Mouse (Mus musculus): ENCODE results near the gene Arf6. TPM values are rescaled to one million over a fixed set of nuclear protein-coding genes. Genes with fewer than 3 reads are reported as not detected.
"Not testable (repeated sequence)": the region's sequence is repeated elsewhere in the genome, so short reads cannot be mapped to it uniquely, and the experiment has no call there.

Arf6 gene
- polyA plus RNA-seq, 1 experiment from 2014 or later = 21.8 TPM

GRCm38 (mm10) chr12:69382880-69383279, 10.9 kb downstream of the Arf6 start:
- no peak overlapping the region for H3K4me3 ChIP-seq (ENCODE audit: low read depth, low read length)
- H3K27ac ChIP-seq (ENCODE audit: low read length) = no peak overlapping the region
- H3K27me3 ChIP-seq (ENCODE audit: control insufficient read depth, insufficient read depth, low read depth, low read length) = no peaks in the 10 kb centered on the region
- 52% methylated on average over 1 of the region's 1 CpGs for WGBS (ENCODE audit: insufficient replicate concordance)
- no peak for ATAC-seq (ENCODE audit: low read depth)
- no peak overlapping the region for H3K9ac ChIP-seq (ENCODE audit: low read depth, low read length)
- H3K4me2 ChIP-seq (ENCODE audit: low read depth, low read length) = no peak overlapping the region
- H3K9me3 ChIP-seq (replicated peaks; ENCODE audit: control insufficient read depth, low read length) = no peaks in the 10 kb centered on the region
- H3K36me3 ChIP-seq (ENCODE audit: control insufficient read depth, insufficient read depth) = peaks cover 6% of the 10 kb centered on the region
- peaks cover 7% of the 10 kb centered on the region for H3K4me1 ChIP-seq (ENCODE audit: control insufficient read depth, low read depth, low read length)

DNA sequence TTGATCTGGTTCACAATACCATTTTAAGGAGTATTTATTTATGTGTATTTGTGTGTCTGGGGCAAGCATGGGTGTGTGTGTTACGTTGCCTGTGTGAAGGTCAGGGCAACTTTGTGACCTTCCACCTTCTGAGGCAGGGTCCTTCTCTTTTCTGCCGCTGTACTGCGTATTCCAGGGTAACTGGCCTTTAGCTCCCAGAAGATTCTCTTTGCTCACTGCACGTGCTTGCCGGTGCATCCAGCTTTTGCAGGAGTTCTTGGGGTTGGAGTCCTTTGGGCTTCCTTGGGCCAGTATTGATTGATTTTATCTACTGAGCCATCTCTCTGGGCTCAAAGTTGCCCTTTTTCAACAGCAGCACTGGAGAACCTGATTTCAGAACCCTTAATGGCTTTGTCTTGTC, 12.7 kb downstream of the Arf6 start:
- peaks cover 7% of the 10 kb centered on the region for H3K4me1 ChIP-seq (ENCODE audit: control insufficient read depth, low read depth, low read length)
- H3K9ac ChIP-seq (ENCODE audit: low read depth, low read length) = no peak overlapping the region
- no peak overlapping the region for H3K4me2 ChIP-seq (ENCODE audit: low read depth, low read length)
- no peak for ATAC-seq (ENCODE audit: low read depth)
- WGBS (ENCODE audit: insufficient replicate concordance) = 84% methylated on average over 5 of the region's 5 CpGs
- no peaks in the 10 kb centered on the region for H3K27me3 ChIP-seq (ENCODE audit: control insufficient read depth, insufficient read depth, low read depth, low read length)
- no peak overlapping the region for H3K4me3 ChIP-seq (ENCODE audit: low read depth, low read length)
- H3K36me3 ChIP-seq (ENCODE audit: control insufficient read depth, insufficient read depth) = no peaks in the 10 kb centered on the region
- H3K9me3 ChIP-seq (replicated peaks; ENCODE audit: control insufficient read depth, low read length) = no peaks in the 10 kb centered on the region
- H3K27ac ChIP-seq (ENCODE audit: low read length) = no peak overlapping the region

- no peak for ATAC-seq (ENCODE audit: low read depth)
- WGBS (ENCODE audit: insufficient replicate concordance) = 53% methylated on average over 6 of the region's 6 CpGs
- H3K27ac ChIP-seq (ENCODE audit: low read length) = no peak overlapping the region
Measured at GRCm38 (mm10) chr12:69385542-69386280, 13.8 kb downstream of the Arf6 start.

DNA sequence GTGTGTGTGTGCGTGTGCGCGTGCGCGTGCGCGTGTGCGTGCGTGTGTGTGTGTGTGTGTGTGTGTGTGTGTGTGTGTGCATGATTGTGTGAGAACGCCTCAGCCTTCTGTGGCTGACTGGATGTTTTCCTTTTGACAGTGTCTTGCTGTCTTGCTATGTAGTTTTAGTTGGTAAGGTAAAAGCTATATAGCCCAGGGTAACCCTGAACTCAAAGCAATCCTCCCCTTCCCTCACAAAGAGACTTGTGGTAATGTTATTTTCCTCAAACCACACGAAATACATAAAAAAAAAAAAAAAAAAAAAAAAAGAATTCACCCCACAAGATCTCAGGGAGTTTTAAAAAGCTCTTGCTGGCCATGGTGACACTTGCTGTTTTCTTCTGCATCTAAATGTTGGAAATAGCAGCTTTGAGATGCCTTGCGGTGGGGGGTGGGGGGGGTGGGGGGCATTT, 14.4 kb downstream of the Arf6 start:
- H3K4me3 ChIP-seq (ENCODE audit: low read depth, low read length); H3K9me3 ChIP-seq (replicated peaks; ENCODE audit: control insufficient read depth, low read length); H3K9ac ChIP-seq (ENCODE audit: low read depth, low read length); H3K27me3 ChIP-seq (ENCODE audit: control insufficient read depth, insufficient read depth, low read depth, low read length); H3K27ac ChIP-seq (ENCODE audit: low read length); H3K4me1 ChIP-seq (ENCODE audit: control insufficient read depth, low read depth, low read length); ATAC-seq (ENCODE audit: low read depth); H3K36me3 ChIP-seq (ENCODE audit: control insufficient read depth, insufficient read depth); H3K4me2 ChIP-seq (ENCODE audit: low read depth, low read length): not testable (repeated sequence)
- WGBS (ENCODE audit: insufficient replicate concordance) = 52% methylated on average over 5 of the region's 12 CpGs

More at GRCm38 (mm10) chr12:69385542-69386280, 13.8 kb downstream of the Arf6 start:
- peaks cover 7% of the 10 kb centered on the region for H3K4me1 ChIP-seq (ENCODE audit: control insufficient read depth, low read depth, low read length)
- H3K4me2 ChIP-seq (ENCODE audit: low read depth, low read length) = no peak overlapping the region
- no peaks in the 10 kb centered on the region for H3K27me3 ChIP-seq (ENCODE audit: control insufficient read depth, insufficient read depth, low read depth, low read length)
- no peak overlapping the region for H3K4me3 ChIP-seq (ENCODE audit: low read depth, low read length)
- no peaks in the 10 kb centered on the region for H3K36me3 ChIP-seq (ENCODE audit: control insufficient read depth, insufficient read depth)
- no peak overlapping the region for H3K9ac ChIP-seq (ENCODE audit: low read depth, low read length)
- H3K9me3 ChIP-seq (replicated peaks; ENCODE audit: control insufficient read depth, low read length) = no peaks in the 10 kb centered on the region

DNA sequence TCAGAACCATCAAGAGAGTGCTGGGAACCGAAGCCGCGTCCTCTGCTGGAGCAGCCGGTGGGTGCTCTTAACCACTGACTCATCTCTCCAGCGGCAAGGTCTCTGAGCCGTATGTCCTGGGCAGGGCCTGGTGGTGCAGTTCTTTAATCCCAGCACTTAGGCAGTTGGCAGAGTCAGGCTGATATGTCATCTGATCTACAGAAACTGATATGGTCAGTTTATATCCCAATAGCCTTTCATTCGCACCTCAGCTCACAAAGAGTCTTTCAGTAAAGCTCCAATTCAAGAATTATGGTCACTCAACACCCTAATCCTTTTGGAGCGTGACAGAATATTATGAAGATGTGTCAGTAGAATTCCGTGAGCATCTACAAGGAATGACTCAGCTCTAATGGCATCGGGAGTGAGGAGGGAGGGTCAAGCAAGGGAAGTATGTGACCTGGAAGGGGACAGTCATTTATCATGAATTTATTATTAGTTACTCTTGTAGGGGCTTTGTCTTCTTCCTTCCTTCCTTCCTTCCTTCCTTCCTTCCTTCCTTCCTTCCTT, 16.4 kb downstream of the Arf6 start:
- Histone ChIP-seq H3K9ac (ENCODE audit: low read depth, low read length) (no peak overlapping the region), H3K27me3 (ENCODE audit: control insufficient read depth, insufficient read depth, low read depth, low read length) (no peaks in the 10 kb centered on the region), H3K9me3 (replicated peaks; ENCODE audit: control insufficient read depth, low read length) (no peaks in the 10 kb centered on the region), H3K27ac (ENCODE audit: low read length) (no peak overlapping the region), H3K36me3 (ENCODE audit: control insufficient read depth, insufficient read depth) (no peaks in the 10 kb centered on the region), H3K4me2 (ENCODE audit: low read depth, low read length) (no peak overlapping the region), H3K4me3 (ENCODE audit: low read depth, low read length) (no peak overlapping the region), H3K4me1 (ENCODE audit: control insufficient read depth, low read depth, low read length) (no peaks in the 10 kb centered on the region)
- ATAC-seq (ENCODE audit: low read depth) = no peak
- 87% methylated on average over 10 of the region's 10 CpGs for WGBS (ENCODE audit: insufficient replicate concordance)

DNA sequence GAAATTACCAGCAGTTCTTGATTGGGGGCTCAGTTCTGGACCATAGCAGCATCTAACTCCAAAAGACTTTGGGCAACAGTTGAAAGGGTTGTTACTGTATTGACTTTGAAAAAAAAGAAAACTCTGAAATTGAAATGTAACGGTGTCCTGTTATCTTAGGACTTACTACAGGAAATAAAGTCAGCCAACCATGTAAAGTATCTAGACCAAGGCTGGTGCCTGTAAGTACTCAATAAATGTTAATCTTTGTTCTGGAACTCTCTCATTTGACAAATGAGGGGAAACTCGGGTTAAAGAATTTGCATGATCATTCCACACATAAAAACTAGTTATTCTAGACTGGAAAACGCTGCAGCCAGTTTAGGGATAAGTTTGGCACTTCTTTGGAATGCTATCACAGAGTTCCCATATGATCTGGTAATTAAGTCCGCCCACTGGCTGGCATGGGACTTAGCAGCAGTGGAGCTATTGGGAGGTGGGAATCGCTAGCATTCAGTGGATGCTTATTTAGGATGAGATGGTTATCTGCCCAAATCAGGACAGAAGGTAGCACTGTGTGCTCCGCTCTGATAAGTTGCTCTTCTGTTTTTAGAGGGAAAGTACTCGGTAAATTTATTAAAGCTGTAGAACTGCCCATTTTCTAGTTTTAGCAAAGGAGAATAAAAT, 17.5 kb downstream of the Arf6 start:
- ATAC-seq (ENCODE audit: low read depth) = no peak
- no peaks in the 10 kb centered on the region for H3K9me3 ChIP-seq (replicated peaks; ENCODE audit: control insufficient read depth, low read length)
- H3K4me3 ChIP-seq (ENCODE audit: low read depth, low read length) = no peak overlapping the region
- 53% methylated on average over 7 of the region's 7 CpGs for WGBS (ENCODE audit: insufficient replicate concordance)
- H3K36me3 ChIP-seq (ENCODE audit: control insufficient read depth, insufficient read depth) = no peaks in the 10 kb centered on the region
- no peak overlapping the region for H3K4me2 ChIP-seq (ENCODE audit: low read depth, low read length)
- H3K27me3 ChIP-seq (ENCODE audit: control insufficient read depth, insufficient read depth, low read depth, low read length) = no peaks in the 10 kb centered on the region
- H3K9ac ChIP-seq (ENCODE audit: low read depth, low read length) = no peak overlapping the region
- no peak overlapping the region for H3K27ac ChIP-seq (ENCODE audit: low read length)
- no peaks in the 10 kb centered on the region for H3K4me1 ChIP-seq (ENCODE audit: control insufficient read depth, low read depth, low read length)

GRCm38 (mm10) chr12:69390000-69390698, 18.2 kb downstream of the Arf6 start:
- Histone ChIP-seq H3K9ac (ENCODE audit: low read depth, low read length) (no peak overlapping the region), H3K27ac (ENCODE audit: low read length) (no peak overlapping the region), H3K9me3 (replicated peaks; ENCODE audit: control insufficient read depth, low read length) (no peaks in the 10 kb centered on the region), H3K36me3 (ENCODE audit: control insufficient read depth, insufficient read depth) (no peaks in the 10 kb centered on the region), H3K4me2 (ENCODE audit: low read depth, low read length) (no peak overlapping the region), H3K4me3 (ENCODE audit: low read depth, low read length) (no peak overlapping the region), H3K4me1 (ENCODE audit: control insufficient read depth, low read depth, low read length) (no peaks in the 10 kb centered on the region), H3K27me3 (ENCODE audit: control insufficient read depth, insufficient read depth, low read depth, low read length) (no peaks in the 10 kb centered on the region)
- WGBS (ENCODE audit: insufficient replicate concordance) = 63% methylated on average over 7 of the region's 7 CpGs
- ATAC-seq (ENCODE audit: low read depth) = no peak

DNA sequence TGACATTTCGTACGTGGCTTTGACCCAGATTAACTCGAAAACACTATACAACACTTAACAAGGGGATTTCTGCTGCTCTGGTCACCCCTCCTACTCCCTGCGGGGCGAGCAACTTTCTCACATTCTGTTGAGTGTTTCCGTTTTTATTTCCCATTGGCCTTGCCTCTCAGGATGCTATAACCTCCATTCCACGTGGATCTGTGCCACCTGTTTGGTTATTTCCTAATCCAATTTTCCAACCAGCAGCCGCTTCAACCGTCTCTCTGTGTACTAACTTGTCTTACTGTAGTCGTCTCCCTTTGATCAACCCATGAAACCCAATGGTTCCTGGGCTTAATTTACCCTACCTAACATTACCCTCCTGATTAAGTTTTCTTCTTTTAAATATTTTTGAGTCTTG, 21.1 kb downstream of the Arf6 start:
- H3K27me3 ChIP-seq (ENCODE audit: control insufficient read depth, insufficient read depth, low read depth, low read length) = no peaks in the 10 kb centered on the region
- H3K9ac ChIP-seq (ENCODE audit: low read depth, low read length) = no peak overlapping the region
- no peak overlapping the region for H3K4me3 ChIP-seq (ENCODE audit: low read depth, low read length)
- WGBS (ENCODE audit: insufficient replicate concordance) = 67% methylated on average over 10 of the region's 10 CpGs
- no peak for ATAC-seq (ENCODE audit: low read depth)
- H3K4me2 ChIP-seq (ENCODE audit: low read depth, low read length) = no peak overlapping the region
- no peaks in the 10 kb centered on the region for H3K9me3 ChIP-seq (replicated peaks; ENCODE audit: control insufficient read depth, low read length)
- no peak overlapping the region for H3K27ac ChIP-seq (ENCODE audit: low read length)
- no peaks in the 10 kb centered on the region for H3K4me1 ChIP-seq (ENCODE audit: control insufficient read depth, low read depth, low read length)
- no peaks in the 10 kb centered on the region for H3K36me3 ChIP-seq (ENCODE audit: control insufficient read depth, insufficient read depth)
